Mouse (Mus musculus): Measurements from ENCODE around the gene Gm27021. TPM values are rescaled to one million over a fixed set of nuclear protein-coding genes. Genes with fewer than 3 reads are reported as not detected.
A peak's percentile ranks its signal among the peaks of the same experiment; 100 is the strongest.

Gm27021 gene
- polyA plus RNA-seq, 1 experiment from 2014 or later = 1.4 TPM

GRCm38 (mm10) chr8:120565151-120565711 is 102.6 kb downstream of the Gm27021 start:
- no peak for DNase-seq
- no peak for ATAC-seq
- no peaks in the 10 kb centered on the region for H3K27me3 ChIP-seq (ENCODE audit: insufficient read depth, low read length)
- H3K27ac ChIP-seq (ENCODE audit: low read depth) = peak overlapping the region; percentile 39; the same call in 1 of the 2 replicates
- peaks cover 16% of the 10 kb centered on the region for H3K4me1 ChIP-seq (ENCODE audit: insufficient read depth)
- TF ChIP-seq EP300 (IDR thresholded peaks at IDR 0.05; ENCODE audit: low read depth) (no peak), CTCF (IDR thresholded peaks at IDR 0.05; ENCODE audit: low read depth) (no peak)
- H3K4me3 ChIP-seq (ENCODE audit: low read depth, low read length) = no peak overlapping the region
- WGBS (ENCODE audit: insufficient replicate concordance) = 65% methylated on average over 7 of the region's 7 CpGs
- peaks cover 80% of the 10 kb centered on the region for H3K36me3 ChIP-seq (replicated peaks; ENCODE audit: insufficient read depth, low read length)
- no peak overlapping the region for H3K9ac ChIP-seq (replicated peaks)
- no peaks in the 10 kb centered on the region for H3K9me3 ChIP-seq (ENCODE audit: low read length)
- no peak overlapping the region for H3K4me2 ChIP-seq (ENCODE audit: low read depth, low read length)

DNA sequence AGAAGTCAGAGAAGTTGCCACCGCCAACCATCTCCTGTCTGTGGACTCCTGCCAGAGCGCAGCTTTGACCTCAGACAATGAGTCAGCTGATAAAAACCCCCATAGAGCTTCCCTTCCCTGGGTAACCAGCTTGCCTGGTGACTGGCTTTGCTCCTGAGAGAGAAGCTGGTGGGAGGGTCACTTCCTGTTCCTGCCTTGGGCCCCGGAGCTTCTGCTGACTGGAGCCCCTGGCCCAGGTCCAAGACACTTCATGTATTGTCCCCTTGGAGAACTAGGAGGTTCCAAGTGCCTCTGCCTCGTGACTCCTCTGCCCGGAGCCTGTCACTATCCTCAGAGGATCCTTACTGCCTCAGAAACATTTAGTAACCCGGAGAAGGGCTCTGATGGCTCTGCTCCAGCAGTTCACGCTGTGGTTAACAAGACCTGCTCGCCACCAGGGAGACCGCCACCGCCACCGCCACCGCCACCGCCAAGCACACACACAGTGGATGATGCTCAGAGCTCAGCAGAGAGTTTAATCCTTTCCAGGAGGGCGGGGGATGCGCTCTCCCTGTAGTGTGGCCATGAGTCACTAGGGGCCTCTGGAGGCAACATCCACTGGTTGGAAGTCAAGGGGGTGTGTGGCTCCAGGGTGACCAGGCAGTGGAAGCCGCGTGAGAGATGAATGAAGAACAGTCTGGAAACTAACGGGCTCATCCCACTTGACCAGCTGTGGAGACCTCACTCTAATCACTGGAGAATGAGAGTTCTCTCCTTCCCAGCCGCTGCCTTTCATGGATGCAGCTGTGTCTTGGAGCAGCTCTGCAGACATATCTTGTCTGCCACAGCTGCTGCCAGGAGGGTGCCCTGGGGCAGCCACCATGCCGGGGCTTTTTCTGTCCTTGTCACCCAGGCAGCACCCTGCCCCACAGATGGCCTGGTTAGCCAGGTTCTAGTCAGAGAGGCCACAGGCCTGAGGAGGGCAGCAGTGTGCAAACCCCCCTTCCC is 103.7 kb downstream of the Gm27021 start:
- Histone ChIP-seq H3K4me2 (ENCODE audit: low read depth, low read length) (0 out of 2 replicates have a peak overlapping the region, but pooled peaks have one; percentile 2), H3K27me3 (ENCODE audit: insufficient read depth, low read length) (no peaks in the 10 kb centered on the region), H3K9ac (replicated peaks) (no peak overlapping the region), H3K4me1 (ENCODE audit: insufficient read depth) (peaks cover 16% of the 10 kb centered on the region), H3K9me3 (ENCODE audit: low read length) (no peaks in the 10 kb centered on the region), H3K4me3 (ENCODE audit: low read depth, low read length) (no peak overlapping the region), H3K36me3 (replicated peaks; ENCODE audit: insufficient read depth, low read length) (peaks cover 77% of the 10 kb centered on the region), H3K27ac (ENCODE audit: low read depth) (peak overlapping the region; percentile 69)
- ATAC-seq (peak; percentile 72), DNase-seq (peak; percentile 79)
- 47% methylated on average over 20 of the region's 20 CpGs for WGBS (ENCODE audit: insufficient replicate concordance)
- 0 out of 2 replicates have a peak, but pooled peaks have one; percentile 28 for TF ChIP-seq EP300 (IDR thresholded peaks at IDR 0.05; ENCODE audit: low read depth)
- TF ChIP-seq CTCF (IDR thresholded peaks at IDR 0.05; ENCODE audit: low read depth) = peak; percentile 29

- H3K9me3 ChIP-seq (ENCODE audit: low read length) = no peaks in the 10 kb centered on the region
- 49% methylated on average over 8 of the region's 8 CpGs for WGBS (ENCODE audit: insufficient replicate concordance)
- ATAC-seq (no peak), DNase-seq (no peak)
- TF ChIP-seq CTCF (IDR thresholded peaks at IDR 0.05; ENCODE audit: low read depth) = no peak
- TF ChIP-seq EP300 (IDR thresholded peaks at IDR 0.05; ENCODE audit: low read depth) = no peak
- peak overlapping the region; percentile 69 for H3K27ac ChIP-seq (ENCODE audit: low read depth)
- peak overlapping the region; percentile 8; the same call in 1 of the 2 replicates for H3K9ac ChIP-seq (replicated peaks)
- peaks cover 74% of the 10 kb centered on the region for H3K36me3 ChIP-seq (replicated peaks; ENCODE audit: insufficient read depth, low read length)
- peaks cover 16% of the 10 kb centered on the region for H3K4me1 ChIP-seq (ENCODE audit: insufficient read depth)
- H3K4me2 ChIP-seq (ENCODE audit: low read depth, low read length) = no peak overlapping the region
- H3K4me3 ChIP-seq (ENCODE audit: low read depth, low read length) = no peak overlapping the region
- no peaks in the 10 kb centered on the region for H3K27me3 ChIP-seq (ENCODE audit: insufficient read depth, low read length)
These were observed 104.5 kb downstream of the Gm27021 start for GRCm38 (mm10) chr8:120563348-120563724.

- peak overlapping the region; percentile 69 for H3K27ac ChIP-seq (ENCODE audit: low read depth)
- 0 out of 2 replicates have a peak overlapping the region, but pooled peaks have one; percentile 8 for H3K9ac ChIP-seq (replicated peaks)
- H3K4me2 ChIP-seq (ENCODE audit: low read depth, low read length) = no peak overlapping the region
- H3K9me3 ChIP-seq (ENCODE audit: low read length) = no peaks in the 10 kb centered on the region
- H3K4me3 ChIP-seq (ENCODE audit: low read depth, low read length) = no peak overlapping the region
- H3K27me3 ChIP-seq (ENCODE audit: insufficient read depth, low read length) = no peaks in the 10 kb centered on the region
- H3K36me3 ChIP-seq (replicated peaks; ENCODE audit: insufficient read depth, low read length) = peaks cover 69% of the 10 kb centered on the region
- DNase-seq (no peak), ATAC-seq (no peak)
- TF ChIP-seq EP300 (IDR thresholded peaks at IDR 0.05; ENCODE audit: low read depth) (no peak), CTCF (IDR thresholded peaks at IDR 0.05; ENCODE audit: low read depth) (no peak)
- WGBS (ENCODE audit: insufficient replicate concordance) = 90% methylated on average over 18 of the region's 18 CpGs
- H3K4me1 ChIP-seq (ENCODE audit: insufficient read depth) = peaks cover 16% of the 10 kb centered on the region
These were observed 105.1 kb downstream of the Gm27021 start for GRCm38 (mm10) chr8:120562680-120563347.

DNA sequence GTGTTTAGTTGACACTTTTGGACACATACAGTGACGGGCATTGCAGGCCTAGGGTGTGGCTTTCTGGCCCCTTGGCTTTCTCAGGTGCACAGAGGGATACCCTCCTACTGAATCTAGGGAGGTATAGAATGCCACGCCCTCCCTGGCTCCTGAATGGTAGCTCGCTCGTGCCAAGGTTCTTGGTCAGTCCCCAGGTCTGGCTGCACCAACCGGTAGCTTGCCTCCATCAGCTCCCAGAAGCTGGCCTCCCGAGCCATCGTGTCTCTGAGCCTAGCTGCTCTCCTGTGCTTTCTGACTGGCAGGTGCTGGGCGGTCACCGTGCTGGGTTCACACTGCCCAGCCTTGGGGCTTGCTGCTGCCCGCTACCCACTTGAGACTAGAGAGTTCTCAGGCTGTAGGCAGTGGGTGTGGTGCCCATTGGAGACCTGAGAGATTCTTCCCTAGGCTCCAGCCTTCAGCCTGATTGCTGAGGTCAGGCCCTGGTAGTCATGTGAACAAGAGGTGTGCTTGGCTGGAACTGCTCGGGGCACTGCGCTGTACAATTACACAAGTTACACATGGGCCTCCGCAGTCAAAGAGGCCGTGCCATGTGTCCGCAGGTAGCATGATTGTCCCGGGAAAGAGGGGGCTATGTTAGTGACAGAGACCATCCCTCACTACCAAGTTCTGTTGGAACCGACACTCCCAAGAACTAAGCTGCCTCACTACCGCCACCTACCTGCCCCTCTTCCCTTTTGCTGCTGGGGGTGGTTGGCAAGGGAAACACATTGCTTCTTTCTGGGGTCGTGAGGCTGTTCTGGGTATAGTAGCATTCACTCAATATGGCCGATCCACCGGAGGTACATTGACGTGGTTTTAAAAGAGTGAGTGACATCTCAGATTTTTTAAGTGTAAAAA is 106.1 kb downstream of the Gm27021 start:
- ATAC-seq = no peak

More for the DNA sequence above, 106.1 kb downstream of the Gm27021 start:
- Histone ChIP-seq H3K27me3 (ENCODE audit: insufficient read depth, low read length) (no peaks in the 10 kb centered on the region), H3K4me3 (ENCODE audit: low read depth, low read length) (no peak overlapping the region), H3K27ac (ENCODE audit: low read depth) (no peak overlapping the region), H3K9ac (replicated peaks) (no peak overlapping the region), H3K4me1 (ENCODE audit: insufficient read depth) (peaks cover 21% of the 10 kb centered on the region), H3K4me2 (ENCODE audit: low read depth, low read length) (no peak overlapping the region), H3K9me3 (ENCODE audit: low read length) (no peaks in the 10 kb centered on the region), H3K36me3 (replicated peaks; ENCODE audit: insufficient read depth, low read length) (peaks cover 61% of the 10 kb centered on the region)
- peak; percentile 71 for TF ChIP-seq CTCF (IDR thresholded peaks at IDR 0.05; ENCODE audit: low read depth)
- TF ChIP-seq EP300 (IDR thresholded peaks at IDR 0.05; ENCODE audit: low read depth) = no peak
- peak; percentile 59 for DNase-seq
- 81% methylated on average over 22 of the region's 22 CpGs for WGBS (ENCODE audit: insufficient replicate concordance)
